Mouse (Mus musculus): ENCODE results near the gene Arfgef2. TPM values are rescaled to one million over a fixed set of nuclear protein-coding genes. Genes with fewer than 3 reads are reported as not detected.
A peak's percentile ranks its signal among the peaks of the same experiment; 100 is the strongest.

The Arfgef2 gene
- total and polyA plus RNA-seq, 3 experiments = 12.5 to 50.4 (median 45.4) TPM

GRCm38 (mm10) chr2:166945456-166945855 is 140.1 kb downstream of the Arfgef2 start:
- no peak overlapping the region for H3K27ac ChIP-seq
- no peaks in the 10 kb centered on the region for H3K79me2 ChIP-seq (replicated peaks; ENCODE audit: control insufficient read depth, insufficient read depth, low read length)
- no peak overlapping the region for H3K9ac ChIP-seq (ENCODE audit: low read depth, low read length)
- intact Hi-C loops (cut with DNase I) = no loop called here
- 45% methylated on average over 4 of the region's 4 CpGs for WGBS
- no peak for DNase-seq
- H3K4me1 ChIP-seq (ENCODE audit: control insufficient read depth, insufficient read depth, low read length) = no peaks in the 10 kb centered on the region
- no peak overlapping the region for H3K4me3 ChIP-seq
- no peaks in the 10 kb centered on the region; the same call in 1 of the 2 replicates for H3K36me3 ChIP-seq (ENCODE audit: control insufficient read depth, insufficient read depth, low read length)
- peak; percentile 58 for TF ChIP-seq CTCF (IDR thresholded peaks at IDR 0.05)
- 0 out of 2 replicates have a peak, but pooled peaks have one; percentile 27 for TF ChIP-seq EP300 (IDR thresholded peaks at IDR 0.05; ENCODE audit: insufficient read depth, low read depth, low read length)
- no peak for TF ChIP-seq POLR2A (IDR thresholded peaks at IDR 0.05; ENCODE audit: insufficient read depth, low read depth, low read length)
- H3K27me3 ChIP-seq (ENCODE audit: control insufficient read depth, insufficient read depth, low read length) = no peaks in the 10 kb centered on the region

Other genes starting within 250 kb of the Arfgef2 start
- 1 to 10 TPM; 5.2 to 6.0 TPM for gene Prex1, start 91.8 kb upstream of the Arfgef2 start, total RNA-seq (2021)
- 9.3 and 9.8 TPM in 2 replicates for gene Prex1, start 91.8 kb upstream of the Arfgef2 start, polyA plus RNA-seq (2012; rRNA removed)
- gene Trp53rkb, start 13.1 kb upstream of the Arfgef2 start, total RNA-seq (2021) = 1 to 10 TPM; 2.2 to 3.0 TPM
- gene Trp53rkb, start 13.1 kb upstream of the Arfgef2 start, polyA plus RNA-seq (2012; rRNA removed) = 1.4 and 1.8 TPM in 2 replicates
- 10 to 100 TPM; 37.5 to 41.2 TPM for gene Cse1l, start 100.5 kb downstream of the Arfgef2 start, total RNA-seq (2021)
- 15.8 and 33.3 TPM in 2 replicates for gene Cse1l, start 100.5 kb downstream of the Arfgef2 start, polyA plus RNA-seq (2012; rRNA removed)
- 10 to 100 TPM; 40.2 to 44.9 TPM for gene Stau1, start 190.7 kb downstream of the Arfgef2 start, total RNA-seq (2021)
- gene Stau1, start 190.7 kb downstream of the Arfgef2 start, polyA plus RNA-seq (2012; rRNA removed) = 27.7 and 34.5 TPM in 2 replicates
- 10 to 100 TPM; 10.9 to 11.3 TPM for gene Ddx27, start 209.6 kb downstream of the Arfgef2 start, total RNA-seq (2021)
- 6.9 and 7.7 TPM in 2 replicates for gene Ddx27, start 209.6 kb downstream of the Arfgef2 start, polyA plus RNA-seq (2012; rRNA removed)

Data from heart, adult 2 months (tissue).